Mouse (Mus musculus) adrenal gland, postnatal 14 days (tissue): Measurements from ENCODE around the gene Tm7sf2. TPM values are rescaled to one million over a fixed set of nuclear protein-coding genes. Genes with fewer than 3 reads are reported as not detected.

ENCODE experiments used
- DNase-seq: peaks from one replicate; pipeline ENCODE4 v3.0.0; 2021; ENCODE audit warnings: mixed read lengths
- long read RNA-seq, 2 experiments: library from polyadenylated mRNA; stranded (forward); transcript quantifications; one replicate each; pipeline ENCODE4 v2.0.0; 2021
- total RNA-seq: library from RNA; stranded (reverse); gene quantifications from 2 replicates; pipeline ENCODE4 v1.2.3, GENCODE M21; 2021

Tm7sf2 gene
- 9.5 and 19.3 TPM in 2 replicates for total RNA-seq
- long read RNA-seq, experiment 1, transcript Tm7sf2-201 (10 exons, 1,471 nt), result major isoform, 8 of 11 reads
- long read RNA-seq, experiment 1, partial matches to known transcripts, result 3 of 11 reads
- long read RNA-seq, experiment 1, other reads (novel, unspliced or antisense), result 0 of 11 reads
- long read RNA-seq, experiment 2, transcript Tm7sf2-201 (10 exons, 1,471 nt), result major isoform, 7 of 10 reads
- long read RNA-seq, experiment 2, partial matches to known transcripts, result 1 of 10 reads
- long read RNA-seq, experiment 2, other reads (novel, unspliced or antisense), result 2 of 10 reads

DNA sequence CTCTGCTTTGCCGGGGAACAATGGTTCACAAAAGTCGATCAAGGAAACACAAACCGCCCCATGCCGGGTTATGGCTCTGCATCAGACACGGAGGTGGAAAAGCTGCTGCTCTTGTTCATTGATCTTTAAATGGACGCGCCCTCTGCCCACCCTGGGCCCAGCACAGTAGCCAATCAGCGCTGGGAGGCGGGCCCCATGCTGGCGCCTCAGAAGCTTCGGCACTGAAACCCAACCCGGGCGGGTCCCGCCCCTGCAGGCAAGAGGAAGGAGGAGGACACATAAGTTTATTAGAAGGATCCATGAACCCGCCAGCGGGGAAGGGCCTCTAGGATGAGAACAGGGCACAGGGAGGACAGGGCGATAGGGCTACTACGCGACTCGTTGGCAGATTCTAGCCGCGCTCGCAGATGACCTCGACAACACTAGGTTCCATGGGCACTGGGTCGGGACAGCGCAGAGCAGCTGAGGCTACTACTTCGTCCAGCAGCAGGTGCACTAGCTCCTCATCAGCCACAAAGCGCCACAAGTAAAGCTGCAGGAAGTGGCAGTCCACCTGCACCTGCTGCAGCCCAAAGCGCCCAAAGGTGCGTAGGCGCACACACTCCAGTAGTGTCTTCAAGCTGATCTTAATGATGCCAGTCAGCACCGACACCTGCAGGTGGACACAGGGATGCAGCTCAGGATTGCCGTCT is at the start of gene Tm7sf2:
TSS of gene Tm7sf2 (minus strand) at position 650 of the 692 bp plus-strand sequence.
- DNase-seq, result peak; percentile 97

DNA sequence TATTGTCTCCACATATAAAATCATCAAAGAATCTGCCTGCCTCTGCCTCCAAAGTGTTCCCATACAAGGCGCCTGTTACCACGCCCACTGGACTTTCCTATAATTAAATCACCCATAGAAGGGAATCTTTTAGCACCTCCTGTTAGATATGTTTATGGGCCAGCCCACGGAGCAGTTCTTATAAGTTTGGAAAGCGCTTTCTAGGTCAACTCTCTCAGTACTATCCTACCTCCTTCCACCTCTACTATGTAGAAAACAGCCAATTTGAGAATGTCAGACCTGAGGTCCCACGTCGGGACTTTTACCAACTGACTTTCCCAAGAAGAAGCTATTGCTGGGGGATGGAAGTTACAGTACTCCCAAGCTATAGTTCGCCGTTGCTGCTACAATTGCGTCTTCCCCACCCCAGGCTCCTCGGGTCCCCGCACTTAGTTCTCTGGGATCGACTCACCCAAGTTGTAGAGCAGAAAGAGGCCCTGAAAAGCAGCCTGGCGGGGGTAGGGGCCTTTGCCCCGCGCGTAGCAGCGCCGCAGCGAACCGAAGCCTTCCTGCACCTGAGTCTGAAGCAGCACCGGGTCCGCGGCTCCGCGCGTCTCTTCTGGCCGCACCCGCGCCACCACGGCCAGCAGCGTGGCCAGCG is 49.3 kb upstream of the Tm7sf2 start:
- no peak for DNase-seq

DNA sequence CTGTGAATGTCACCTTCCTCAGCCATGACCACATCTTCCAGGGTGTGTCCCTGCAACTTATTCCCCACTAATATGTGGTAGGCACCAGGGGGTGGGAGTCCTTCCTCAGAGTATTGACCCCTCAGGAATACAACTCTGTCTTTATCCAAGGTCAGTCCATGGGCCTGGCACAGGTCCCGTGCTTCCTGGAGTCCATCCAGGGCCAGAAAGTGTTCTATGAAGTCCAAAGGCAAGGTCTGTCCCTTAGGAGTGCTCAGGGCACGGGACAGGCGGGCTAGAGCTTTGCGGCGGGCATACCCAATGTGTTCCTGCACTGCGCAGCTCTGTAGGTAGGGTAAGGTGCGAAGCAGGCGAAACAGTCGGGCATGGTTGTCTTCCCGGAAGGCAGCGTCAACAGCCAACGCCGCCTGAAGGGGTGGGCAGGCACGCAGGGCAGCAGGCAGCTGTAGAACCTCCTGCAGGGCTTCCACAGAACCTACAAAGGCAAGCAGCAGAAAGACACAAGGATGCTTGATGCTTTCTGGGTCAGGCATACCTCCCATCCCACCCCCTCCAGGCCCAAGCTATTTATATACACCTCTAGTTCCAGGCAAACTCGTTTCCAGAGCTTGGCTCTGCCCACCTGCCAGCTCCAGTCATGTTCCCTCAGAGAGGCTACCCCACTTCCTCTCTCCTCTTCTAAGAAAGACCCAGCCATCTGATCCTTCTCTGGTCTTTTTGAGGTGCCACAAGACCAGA is 48.1 kb upstream of the Tm7sf2 start:
- DNase-seq, result peak; percentile 74

DNA sequence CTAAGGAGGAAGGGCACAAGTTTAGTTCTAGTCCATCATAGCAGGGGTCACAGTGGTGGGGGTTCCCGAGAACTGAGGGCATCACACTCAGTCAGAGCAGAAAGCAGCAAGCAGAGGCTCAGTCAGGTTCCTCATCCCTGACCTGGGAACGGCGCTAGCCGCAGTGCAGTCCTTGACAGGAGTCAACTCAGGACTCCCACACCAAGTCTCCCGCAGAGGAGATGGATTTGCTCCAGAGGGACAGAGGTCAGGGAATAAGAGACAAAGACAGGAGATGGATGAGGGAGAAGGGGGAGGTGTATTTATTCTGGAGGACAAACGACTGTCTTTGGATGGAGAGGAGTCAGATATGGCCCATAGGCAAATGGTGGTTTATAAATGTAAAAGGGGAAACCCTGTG is 44.9 kb upstream of the Tm7sf2 start:
- DNase-seq, result no peak

DNA sequence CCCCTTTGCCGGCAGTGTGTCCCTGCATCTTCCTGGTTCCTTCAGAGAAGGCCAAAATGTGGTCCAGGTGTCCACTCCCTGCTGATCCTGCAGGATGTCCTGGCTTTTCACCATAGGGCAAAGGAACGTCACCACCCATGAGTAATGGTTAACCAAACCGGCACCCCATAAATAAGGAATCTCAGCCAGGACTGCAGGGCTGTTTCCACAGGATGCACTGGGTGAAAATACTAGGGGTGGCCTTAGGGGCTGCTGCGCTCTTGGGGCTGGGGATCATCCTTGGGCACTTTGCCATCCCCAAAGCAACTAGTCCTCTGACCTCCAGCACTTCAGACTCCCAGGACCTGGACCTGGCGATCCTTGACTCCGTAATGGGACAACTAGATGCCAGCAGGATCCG is 37.4 kb upstream of the Tm7sf2 start, which contains the start of gene Naaladl1:
TSS of gene Naaladl1 (plus strand) at position 197 of the 400 bp plus-strand sequence.
- DNase-seq, result no peak

DNA sequence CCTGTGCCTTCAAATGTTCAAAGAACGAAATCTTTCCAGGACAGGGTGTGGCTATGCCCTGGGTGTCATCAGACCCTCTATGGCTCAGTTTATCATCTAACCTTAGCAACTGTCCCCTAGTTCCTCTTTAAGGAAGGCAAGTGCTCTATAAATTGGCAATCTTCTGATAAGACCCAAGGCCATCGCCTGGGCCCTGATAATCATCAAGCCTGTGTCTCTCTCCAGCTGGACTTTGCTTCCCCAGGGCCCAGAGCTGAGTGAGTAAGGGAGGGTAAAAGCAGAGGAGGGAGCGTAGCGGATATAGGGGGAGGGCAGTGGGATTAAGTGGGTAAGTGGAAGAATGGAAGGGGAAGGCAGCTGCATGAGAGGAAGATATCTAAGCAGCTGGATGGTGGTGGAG is 36.3 kb upstream of the Tm7sf2 start:
- no peak for DNase-seq

DNA sequence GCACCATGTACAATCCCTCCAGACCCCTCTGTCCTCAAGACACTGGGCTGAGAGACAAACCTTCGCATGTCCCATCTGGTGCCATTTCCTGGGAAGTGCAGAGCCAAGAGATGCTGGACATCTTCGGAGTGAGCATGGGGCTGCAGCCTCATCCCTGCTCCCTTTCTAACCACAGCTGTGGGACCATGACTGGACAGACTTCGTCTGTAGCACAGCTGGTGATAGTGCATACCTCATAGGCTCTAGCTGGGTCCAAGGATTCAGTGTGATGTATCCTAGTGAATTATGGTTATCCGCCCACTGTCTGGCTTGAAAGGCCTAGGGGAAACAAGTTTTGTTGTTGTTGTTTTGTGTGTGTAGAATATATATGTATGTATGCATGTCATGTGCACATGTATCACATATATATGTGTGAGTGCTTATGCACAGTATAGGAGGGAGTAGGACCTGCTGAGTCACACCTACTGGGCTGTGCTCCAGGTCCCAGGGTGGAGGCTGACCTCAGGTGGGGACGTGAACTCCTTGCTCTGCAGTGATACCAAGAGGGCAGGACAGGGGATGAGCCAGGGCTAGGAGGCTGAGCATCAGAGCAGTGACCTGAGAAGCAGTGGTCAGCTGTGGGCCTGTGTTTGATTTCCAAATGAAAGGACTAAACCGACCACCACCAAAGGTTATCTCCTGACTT is 34.1 kb upstream of the Tm7sf2 start:
- DNase-seq, result no peak

DNA sequence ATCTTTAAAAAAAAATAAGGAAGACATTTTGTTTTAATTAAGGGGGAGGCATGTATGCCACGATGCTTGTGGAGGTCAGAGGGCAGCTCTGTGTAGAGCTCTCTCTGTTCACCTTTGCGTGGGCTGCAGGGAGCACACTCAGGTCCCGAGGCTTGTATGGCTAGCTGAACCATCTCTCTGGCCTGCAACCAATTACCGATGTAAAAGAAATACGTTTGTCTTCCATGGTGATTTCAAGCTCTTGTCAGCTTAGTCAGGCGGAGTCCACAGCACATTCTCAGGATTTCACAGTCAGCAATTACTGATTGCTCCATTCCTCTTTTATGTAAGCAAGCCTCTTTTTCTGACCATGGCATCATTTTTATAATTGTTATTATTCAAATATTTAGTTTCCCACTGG is 33.0 kb upstream of the Tm7sf2 start:
- no peak for DNase-seq

DNA sequence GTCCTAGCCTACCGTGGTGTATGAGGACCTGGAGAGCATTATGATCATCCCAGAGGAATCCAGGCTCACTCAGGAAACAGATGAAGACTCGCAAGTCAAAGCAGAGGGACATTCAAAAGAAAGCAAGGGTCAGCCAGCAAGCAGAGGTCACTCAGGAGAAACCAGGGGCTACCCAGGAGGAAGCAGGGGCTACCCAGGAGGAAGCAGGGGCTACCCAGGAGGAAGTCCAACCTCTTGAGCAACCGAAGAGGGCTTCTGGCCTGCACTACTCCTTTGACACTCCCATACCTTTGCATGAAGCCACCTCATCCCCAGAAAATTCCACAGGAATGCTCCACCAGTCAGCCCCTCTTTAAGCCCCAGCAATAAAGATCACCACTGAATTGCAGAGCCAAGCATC is 29.7 kb upstream of the Tm7sf2 start:
- DNase-seq, result peak; percentile 45

DNA sequence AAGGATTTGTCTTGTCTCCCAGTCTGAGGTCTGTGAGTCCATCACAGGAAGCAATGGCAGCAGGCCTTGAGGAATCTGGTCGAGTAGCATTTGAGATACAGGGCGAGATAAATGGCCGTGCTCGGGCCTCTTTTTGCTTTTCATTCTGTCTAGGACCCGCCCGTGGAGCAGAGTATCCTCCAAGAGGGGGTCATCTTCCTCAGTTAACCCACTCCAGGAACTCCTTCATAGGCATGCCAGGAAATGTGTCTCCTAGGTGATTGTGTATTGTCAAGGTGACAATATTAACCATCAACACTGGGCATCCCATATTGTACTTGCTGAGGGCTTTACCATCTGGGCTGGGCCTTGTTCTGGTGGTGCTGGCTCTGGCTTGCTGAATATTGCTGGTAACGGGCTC is 25.9 kb upstream of the Tm7sf2 start, which contains the start of gene AC131692.1:
TSS of gene AC131692.1 (plus strand) at position 301 of the 400 bp plus-strand sequence.
- DNase-seq, result no peak

DNA sequence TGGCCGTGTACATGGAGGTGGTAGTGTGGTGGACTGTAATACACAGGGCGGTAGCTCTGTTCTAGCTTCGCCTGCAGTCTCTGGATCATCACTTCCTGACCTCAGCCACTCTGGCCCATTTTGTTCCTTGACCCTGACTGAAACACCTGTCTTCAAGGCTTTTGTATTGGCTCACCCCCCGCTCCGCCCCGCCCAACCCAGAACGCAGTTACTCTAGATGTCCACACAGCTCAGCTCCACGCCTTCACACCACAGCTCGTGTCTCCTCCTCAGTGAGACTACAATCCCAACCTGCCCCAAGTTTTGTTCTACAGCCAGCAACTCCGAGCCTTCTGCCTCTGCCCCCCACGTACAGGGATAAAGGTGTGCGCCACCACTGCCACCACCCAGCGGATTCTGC is 20.7 kb upstream of the Tm7sf2 start:
- DNase-seq, result no peak

DNA sequence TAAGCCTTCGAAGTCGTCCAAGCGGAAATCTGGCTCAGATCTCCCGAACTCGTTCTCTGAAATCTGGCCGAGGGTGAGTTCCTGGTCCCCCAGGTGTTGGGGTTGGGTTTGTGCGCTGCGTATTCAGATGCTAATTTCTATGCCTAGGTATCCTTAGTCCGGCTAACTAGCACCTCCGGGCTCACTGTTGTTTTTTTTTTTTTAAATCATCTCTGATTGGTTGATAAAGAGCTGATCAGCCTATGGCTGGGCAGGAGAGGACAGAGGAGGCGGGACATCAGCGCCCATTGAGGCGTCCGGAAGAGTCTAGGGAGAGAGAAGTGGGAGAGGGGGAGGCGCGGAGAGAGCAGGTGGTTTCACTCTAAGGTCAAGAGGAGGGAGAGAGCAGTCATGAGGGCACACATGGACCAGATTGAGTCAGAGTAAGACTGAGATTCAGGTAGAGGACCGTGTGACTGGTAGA is 17.3 kb upstream of the Tm7sf2 start:
- peak; percentile 80 for DNase-seq

DNA sequence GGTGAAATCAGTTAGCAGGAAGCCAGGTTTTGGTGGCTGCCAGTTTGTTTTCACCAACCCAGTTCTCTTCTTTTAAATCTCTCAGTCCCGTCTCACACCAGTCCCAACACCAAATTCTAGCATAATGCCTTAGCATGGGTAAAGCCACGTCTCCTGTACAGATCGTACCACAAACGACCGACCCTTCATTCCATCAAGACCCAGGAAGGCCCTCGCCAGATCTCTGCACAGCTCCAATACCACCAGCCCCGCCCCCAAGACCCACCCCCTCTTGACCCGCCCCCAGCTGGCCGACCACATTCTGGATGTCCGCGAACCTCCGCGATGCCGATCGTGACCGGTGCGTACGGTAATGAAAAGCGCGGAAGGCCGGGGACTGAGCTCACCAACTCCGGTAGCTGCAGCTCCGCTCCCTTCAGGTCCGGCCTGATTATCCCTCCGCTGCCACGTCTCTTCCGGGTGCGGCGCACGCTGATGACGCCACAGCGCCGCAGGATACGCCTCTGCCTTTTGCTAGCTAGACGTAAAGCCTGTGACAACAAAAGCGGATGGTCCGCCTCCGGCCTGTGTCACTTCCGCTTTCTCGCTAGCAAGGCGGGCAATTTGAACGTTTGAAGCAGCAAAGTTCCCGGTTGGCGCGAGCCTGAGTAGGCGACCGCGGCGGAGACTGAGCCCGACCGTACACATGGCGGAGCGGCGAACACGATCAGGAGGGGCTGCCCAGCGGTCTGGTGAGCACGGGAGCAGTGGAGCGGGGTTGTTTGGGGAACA is 16.5 kb upstream of the Tm7sf2 start, which contains the start of the genes Zfpl1 and Cdca5:
TSS of gene Zfpl1 (minus strand) at position 479 of the 771 bp plus-strand sequence.
TSS of gene Cdca5 (plus strand) at position 506 of the 771 bp plus-strand sequence.
- DNase-seq, result peak; percentile 96

DNA sequence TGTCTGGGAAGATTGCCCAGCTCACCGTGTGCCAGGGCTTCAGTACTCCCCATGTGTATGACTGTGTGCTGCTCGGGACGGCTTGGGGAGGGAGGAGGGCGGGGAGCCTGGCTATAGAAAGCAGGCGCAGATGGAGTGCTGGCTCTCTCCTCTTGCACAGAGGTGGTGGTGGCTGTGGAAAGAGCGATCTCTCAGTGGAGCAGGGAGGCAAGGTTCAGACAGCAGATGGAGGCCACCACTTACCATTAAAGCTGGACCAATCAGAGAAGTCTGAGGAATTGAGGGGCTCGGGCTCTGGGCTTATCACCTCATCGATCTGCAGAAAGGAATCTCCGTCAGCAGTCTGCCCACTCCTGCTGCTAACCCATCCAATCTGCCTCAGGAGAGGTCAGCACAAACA is 14.0 kb upstream of the Tm7sf2 start, which contains the start of gene Gm28374:
TSS of gene Gm28374 (minus strand) at position 101 of the 400 bp plus-strand sequence.
- no peak for DNase-seq

DNA sequence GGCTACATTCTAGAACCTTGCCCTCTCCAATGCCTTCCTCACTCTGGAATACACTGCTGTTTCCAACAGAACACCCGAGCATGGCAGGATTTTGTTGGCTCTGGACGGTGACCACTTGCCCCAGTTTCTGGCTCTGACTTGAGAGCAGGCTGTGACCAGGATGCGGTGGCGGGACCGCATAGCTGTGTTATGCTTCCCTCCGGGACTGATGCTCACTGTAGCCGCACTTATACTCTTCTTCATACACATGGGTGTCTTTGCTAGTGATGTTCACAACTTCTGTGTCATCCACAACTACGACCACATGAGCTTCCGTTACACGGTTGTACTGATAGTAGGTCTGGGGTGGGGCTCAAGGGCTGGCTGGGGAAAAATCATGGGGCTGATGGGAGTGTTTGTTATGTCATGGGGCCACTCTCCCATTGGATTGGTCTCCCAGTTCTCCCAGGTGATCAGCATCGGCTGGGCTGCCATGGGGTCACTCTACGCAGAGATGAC is 11.9 kb upstream of the Tm7sf2 start, which contains the start of gene Tmem262:
TSS of gene Tmem262 (plus strand) at position 51 of the 498 bp plus-strand sequence.
- no peak for DNase-seq

DNA sequence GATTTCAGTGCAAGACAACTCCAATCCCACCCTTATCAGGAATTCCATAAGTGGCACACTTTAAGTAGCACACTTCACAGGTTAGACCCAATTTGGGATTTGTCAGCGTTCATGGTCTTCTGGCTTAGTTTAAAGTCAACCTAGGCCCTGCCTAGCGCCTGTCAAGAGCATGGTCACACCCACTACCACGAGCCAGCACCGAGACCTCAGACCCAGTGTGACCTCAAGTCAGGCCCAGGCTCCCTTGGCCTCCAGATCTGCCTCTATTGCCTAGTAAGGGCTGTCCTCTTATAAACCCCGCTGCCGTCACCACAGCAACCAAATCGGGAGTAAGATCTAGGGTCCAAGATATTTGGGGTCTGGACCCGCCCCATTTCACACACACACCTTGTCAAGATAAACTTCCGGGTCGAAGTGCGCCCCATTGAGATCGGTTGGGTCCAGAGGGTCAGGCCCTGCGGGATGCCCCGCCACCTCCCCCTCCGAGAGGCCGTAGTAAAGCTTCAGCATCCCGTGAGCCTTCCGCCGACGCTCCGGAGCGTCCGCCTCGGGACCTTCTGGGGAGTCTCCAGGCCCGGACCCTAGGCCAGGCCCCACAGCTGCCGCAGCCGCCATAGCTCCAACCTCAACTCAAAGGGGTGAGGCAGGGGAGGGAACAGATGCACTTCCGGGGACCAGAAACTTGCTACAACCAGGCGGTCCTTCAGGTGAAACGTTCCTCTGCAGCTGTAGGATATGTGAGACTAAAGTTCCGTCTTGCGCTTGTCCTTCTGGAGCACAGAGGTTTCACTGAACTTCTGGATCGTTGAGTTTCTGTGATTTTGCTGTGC is 8.6 kb upstream of the Tm7sf2 start, which contains the start of gene Vps51:
TSS of gene Vps51 (minus strand) at position 668 of the 830 bp plus-strand sequence.
- peak; percentile 90 for DNase-seq

DNA sequence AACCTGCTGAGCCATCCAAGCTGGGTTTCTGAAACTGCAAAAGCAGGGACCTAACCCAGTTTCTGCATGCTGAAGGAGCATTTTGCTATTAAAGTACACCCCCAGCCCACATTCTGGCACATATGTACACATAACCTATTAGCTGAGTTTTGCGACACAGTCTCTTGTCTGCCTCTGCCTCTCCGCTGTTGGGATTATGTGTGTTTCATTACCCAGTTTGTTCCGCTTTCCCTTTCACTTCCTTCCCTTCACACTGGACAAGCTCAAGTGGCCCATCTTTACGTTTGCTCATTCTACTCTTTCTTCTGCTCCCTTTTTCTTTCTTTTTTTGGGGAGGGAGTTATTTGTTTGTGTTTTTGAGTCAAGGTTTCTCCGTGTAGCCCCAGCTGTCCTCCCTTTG is 5.7 kb upstream of the Tm7sf2 start:
- no peak for DNase-seq

DNA sequence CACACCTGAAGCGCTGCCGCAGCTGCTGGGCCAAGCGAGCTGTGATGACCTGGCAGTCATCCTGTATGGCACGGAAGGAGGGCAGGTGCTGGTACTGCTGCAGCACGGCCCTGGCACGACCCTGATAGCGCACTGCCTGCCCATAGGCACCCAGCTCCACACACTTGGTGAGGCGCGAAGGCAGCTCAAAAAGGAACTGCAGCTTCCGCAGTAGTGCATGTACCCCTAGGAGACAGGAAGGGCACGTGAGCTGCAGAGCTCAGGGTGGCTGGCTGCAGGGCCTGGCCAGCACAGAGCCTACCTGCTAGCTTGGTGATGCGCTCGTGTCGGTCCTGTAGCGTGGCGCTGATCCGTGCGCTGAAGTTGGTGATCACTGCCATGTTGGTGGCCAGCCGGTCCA is 3.1 kb upstream of the Tm7sf2 start:
- DNase-seq, result no peak

DNA sequence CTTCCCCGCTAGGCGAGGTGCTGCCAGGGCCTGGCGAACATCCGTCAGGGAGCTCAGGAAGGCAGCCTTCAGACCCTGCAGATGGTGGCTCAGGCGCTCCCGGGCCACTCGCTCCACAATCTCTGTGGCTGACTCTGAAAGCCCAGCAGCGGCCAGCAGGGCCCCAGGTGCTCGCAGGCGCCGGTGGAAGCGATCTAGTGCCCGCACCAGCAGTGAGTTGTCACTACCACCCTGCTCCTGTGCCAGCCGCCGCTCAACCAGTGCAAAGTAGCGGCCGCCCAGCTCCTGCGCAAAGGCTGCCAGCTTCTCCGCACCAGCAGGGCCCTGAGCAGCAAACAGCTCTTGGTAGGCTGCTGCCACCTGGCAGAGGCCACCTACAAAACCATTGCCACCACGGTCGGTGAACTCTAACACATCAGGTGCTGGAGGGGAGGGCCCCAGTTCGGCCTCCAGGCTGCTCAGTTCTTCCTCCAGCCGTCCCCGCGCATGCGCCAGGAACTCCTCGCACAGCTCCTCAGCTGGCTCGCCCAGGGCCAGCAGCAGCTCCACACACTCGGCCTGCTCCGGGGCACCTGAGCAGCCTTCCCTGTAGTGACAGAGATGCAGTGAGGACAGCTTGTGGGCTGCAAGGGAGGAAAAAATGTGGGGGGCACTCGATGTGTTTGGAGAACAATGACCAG is 2.5 kb upstream of the Tm7sf2 start:
- DNase-seq, result no peak
